Mouse (Mus musculus): Measurements from ENCODE around the gene Sorcs1. TPM values are rescaled to one million over a fixed set of nuclear protein-coding genes. Genes with fewer than 3 reads are reported as not detected.

Sorcs1 gene
- 0.10 and 0.17 TPM in 2 replicates for polyA plus RNA-seq (2012; rRNA removed)

DNA sequence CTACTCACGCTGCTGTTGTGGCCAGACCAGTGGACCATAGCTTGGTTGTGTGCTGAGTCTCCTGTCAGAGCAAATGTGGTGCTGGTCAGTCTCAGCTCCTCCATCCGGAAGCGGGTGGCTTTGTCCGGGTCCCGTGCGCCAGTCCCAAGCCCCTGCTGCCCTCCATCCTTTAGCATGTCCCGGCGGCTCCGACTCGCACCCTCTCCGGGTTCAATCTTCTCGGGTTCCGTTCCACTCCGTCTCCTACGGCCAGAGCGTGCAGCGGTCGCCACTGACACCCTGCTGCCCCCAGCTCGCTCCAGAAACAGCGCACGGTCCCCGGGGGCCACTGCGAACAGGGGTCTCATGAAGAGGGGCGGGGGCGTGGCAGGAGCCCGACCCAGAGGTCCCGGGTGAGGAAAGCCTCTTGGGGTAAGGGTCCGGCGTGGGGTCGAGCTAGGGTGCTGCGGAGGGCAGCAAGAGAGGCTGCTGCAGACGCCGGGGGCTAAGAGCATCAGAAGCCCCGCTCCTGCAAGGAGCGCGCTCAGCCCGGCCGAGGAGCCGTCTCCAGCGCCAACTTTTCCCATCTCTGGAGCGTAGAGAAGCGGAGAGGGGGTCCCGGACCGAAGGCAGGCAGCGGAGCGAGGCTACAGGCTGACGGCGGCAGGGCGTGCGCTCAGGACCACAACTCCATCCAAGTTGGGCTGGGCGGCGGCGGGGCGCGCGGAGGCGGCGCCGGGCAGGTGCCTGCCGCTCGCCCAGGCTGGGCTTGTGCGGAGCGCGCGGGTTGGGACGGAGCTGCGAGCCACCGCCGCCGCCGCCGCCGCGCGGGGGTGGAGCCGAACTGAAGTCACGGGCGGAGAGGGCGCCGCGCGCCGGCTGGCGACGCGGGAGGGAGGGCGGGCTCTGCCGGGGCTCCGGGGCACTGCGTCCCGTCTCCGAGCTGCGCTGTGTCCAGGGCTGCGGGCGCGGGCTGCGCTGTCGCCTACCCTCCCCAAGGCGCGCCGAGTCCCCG is at the start of gene Sorcs1:
TSS of gene Sorcs1 (minus strand) at position 744 of the 994 bp plus-strand sequence.

All from stomach, adult 2 months (tissue).